Mouse (Mus musculus) heart, embryonic 15.5 days (tissue): Measurements from ENCODE around the gene Gpd2. TPM values are rescaled to one million over a fixed set of nuclear protein-coding genes. Genes with fewer than 3 reads are reported as not detected.

Experiments used
- ATAC-seq: fragments of 200-750 bp; cut with Nextera tagmentation; replicated peaks from 2 replicates; pipeline ENCODE4 v1.8.0; 2017; ENCODE audit warnings: low read depth, moderate TSS enrichment; ENCODE audit not compliant: insufficient number of reproducible peaks, insufficient read depth, low FRiP score
- H3K27ac ChIP-seq: fragments of 300-500 bp; sonication (generic); 2 replicates; pipeline ENCODE4 v1.5.1; 2015; ENCODE audit warnings: mild to moderate bottlenecking, inconsistent platforms
- H3K27me3 ChIP-seq: fragments of 300-500 bp; sonication (generic); 2 replicates; pipeline ENCODE4 v1.6.1; 2015; ENCODE audit warnings: inconsistent platforms
- H3K36me3 ChIP-seq: fragments of 300-500 bp; sonication (generic); 2 replicates; pipeline ENCODE4 v1.6.1; 2015; ENCODE audit warnings: mild to moderate bottlenecking, inconsistent platforms
- H3K4me1 ChIP-seq: fragments of 300-500 bp; sonication (generic); replicated peaks from 2 replicates; pipeline ENCODE4 v1.6.1; 2015; ENCODE audit warnings: inconsistent platforms
- H3K4me2 ChIP-seq: fragments of 300-500 bp; sonication (generic); 2 replicates; pipeline ENCODE4 v1.6.1; 2015; ENCODE audit warnings: inconsistent platforms, mild to moderate bottlenecking, moderate library complexity
- H3K4me3 ChIP-seq: fragments of 300-500 bp; sonication (generic); 2 replicates; pipeline ENCODE4 v1.5.1; 2015; ENCODE audit warnings: mild to moderate bottlenecking, inconsistent platforms
- H3K9ac ChIP-seq: fragments of 300-500 bp; sonication (generic); 2 replicates; pipeline ENCODE4 v1.6.1; 2015; ENCODE audit warnings: mild to moderate bottlenecking, inconsistent platforms
- H3K9me3 ChIP-seq: fragments of 300-500 bp; sonication (generic); replicated peaks from 2 replicates; pipeline ENCODE4 v1.6.1; 2016; ENCODE audit warnings: inconsistent platforms
- WGBS: fragments of 180-500 bp; shearing (Covaris S2); methylation state at CpG from one replicate; pipeline ENCODE4 v1.1.7; 2015; ENCODE audit warnings: mixed read lengths; 5-methylcytosine and 5-hydroxymethylcytosine counted together
- polyA plus RNA-seq: library from polyadenylated mRNA; unstranded; fragments of >200 nt; fragmentation: Nextera tagmentation; extraction: Ambion mirVana; gene quantifications from 2 replicates; pipeline ENCODE4 v1.2.1, GENCODE M21; 2015

The Gpd2 gene
- polyA plus RNA-seq, 1 experiment from 2014 or later: 10.1 TPM

DNA sequence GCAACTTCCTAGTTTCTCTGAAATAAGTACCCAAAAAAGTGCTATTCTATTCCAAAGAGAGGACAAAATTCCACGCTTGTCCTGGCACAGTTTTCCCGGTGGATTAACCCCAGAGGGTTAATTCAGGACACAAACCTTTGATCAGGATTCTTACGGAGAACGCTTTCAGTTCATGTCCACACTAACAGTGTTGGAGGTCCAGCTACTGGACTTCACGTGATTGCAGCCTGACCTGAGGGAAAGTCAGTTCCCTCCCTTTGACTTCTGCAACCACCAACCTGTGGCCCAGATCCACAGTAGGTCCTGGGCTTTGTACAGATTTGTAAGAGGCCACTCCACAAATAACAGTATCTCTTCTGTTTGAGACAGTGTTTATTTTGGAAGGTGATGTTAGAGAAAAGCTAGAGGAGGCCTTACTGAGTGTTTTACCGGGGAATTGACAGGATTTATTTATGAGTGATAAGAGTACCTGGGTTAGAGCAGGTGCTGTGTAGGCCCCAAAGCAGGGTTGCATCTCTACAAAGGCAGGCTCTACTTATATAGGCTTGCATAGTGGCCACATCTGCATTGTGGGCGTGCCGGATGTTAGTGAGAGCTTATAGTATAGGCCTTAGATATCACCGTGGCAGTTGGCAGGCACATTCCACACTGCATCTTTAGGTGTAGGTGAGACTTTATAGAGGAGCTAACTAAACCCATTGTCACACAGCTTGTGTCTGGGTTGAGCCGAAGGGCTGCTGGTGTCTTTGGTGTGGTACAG, 15.3 kb downstream of the Gpd2 start:
- H3K4me2 ChIP-seq: no peak overlapping the region
- no peak for ATAC-seq
- no peaks in the 10 kb centered on the region for H3K36me3 ChIP-seq
- H3K9me3 ChIP-seq: no peaks in the 10 kb centered on the region
- H3K9ac ChIP-seq: no peak overlapping the region
- H3K4me3 ChIP-seq: no peak overlapping the region
- no peak overlapping the region for H3K27ac ChIP-seq
- 76% methylated on average over 10 of the region's 10 CpGs for WGBS
- no peaks in the 10 kb centered on the region for H3K27me3 ChIP-seq
- H3K4me1 ChIP-seq: peaks cover 16% of the 10 kb centered on the region

DNA sequence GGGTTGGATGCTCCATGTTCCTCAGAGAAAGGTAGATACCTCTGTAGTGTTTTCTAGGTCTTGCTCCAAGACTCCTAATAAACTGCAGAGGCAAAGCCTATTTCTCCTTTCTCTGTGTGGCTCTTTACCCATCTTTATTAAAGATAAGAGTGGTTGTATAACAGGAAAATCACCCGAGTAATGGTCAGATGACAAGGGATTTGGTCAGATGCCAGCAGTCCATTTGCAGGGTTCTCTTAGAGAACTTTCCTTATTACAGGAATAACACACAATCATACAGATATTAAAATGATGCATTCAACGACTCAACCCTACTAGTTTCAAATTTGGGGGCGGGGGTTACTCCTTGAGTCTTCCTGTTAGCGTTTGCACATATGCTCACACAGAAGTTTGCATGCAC, 16.8 kb downstream of the Gpd2 start:
- Histone ChIP-seq H3K4me2 (no peak overlapping the region), H3K4me1 (peaks cover 16% of the 10 kb centered on the region), H3K36me3 (no peaks in the 10 kb centered on the region), H3K9ac (no peak overlapping the region), H3K27me3 (no peaks in the 10 kb centered on the region), H3K27ac (no peak overlapping the region), H3K4me3 (no peak overlapping the region), H3K9me3 (no peaks in the 10 kb centered on the region)
- WGBS: 77% methylated on average over 4 of the region's 4 CpGs
- ATAC-seq: no peak

DNA sequence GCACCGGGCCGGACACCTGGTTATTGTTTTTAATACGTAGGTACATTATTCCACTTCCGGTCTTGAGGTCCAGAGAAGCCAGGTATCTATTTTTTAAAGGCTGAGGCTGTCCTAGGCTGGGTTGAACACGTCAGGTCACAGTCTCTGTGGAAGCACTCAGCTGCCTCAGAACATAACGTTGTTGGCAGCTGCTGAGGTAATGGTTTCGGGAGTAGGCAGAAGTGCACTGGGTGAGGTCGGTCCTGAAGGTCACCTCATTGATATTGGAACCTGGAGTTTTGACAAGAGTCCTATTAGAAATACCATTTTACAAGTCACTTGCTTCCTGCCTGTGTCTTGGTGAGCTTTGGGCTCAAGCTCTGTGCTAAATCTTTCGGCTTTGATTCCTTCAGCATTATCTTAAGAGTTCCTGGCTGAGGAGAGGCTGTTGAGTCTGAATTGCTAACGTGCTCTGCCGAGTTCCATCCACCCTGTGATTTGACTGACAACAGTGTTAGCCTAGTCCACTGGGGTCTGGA, 17.8 kb downstream of the Gpd2 start:
- Histone ChIP-seq H3K27ac (peak overlapping the region; percentile 4; the same call in 1 of the 2 replicates), H3K4me2 (peak overlapping the region; percentile 22), H3K4me3 (no peak overlapping the region), H3K9ac (no peak overlapping the region), H3K4me1 (peaks cover 16% of the 10 kb centered on the region), H3K27me3 (no peaks in the 10 kb centered on the region), H3K9me3 (no peaks in the 10 kb centered on the region), H3K36me3 (no peaks in the 10 kb centered on the region)
- 50% methylated on average over 11 of the region's 11 CpGs for WGBS
- 0 out of 2 replicates have a peak, but pooled peaks have one; percentile 22 for ATAC-seq

DNA sequence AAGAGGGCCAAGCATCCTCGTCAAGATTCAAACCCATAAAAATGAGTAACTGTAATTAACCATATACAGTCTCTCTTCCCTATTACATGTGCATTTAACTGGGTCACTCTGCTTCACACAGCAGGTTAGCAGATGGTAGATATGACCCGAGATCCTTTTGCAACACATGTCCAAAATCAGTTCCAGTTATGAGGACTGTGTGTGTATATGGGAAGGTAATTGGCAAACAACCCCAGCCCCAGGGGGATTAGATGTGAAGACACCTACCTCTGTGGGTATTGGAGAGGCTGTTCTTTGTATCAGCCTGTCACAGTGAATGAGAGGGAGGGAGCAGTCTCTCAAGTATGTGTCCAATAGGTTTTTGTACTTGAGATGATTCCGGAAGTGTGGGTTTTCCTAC, 18.4 kb downstream of the Gpd2 start:
- 53% methylated on average over 3 of the region's 3 CpGs for WGBS
- Histone ChIP-seq H3K27ac (no peak overlapping the region), H3K4me2 (peak overlapping the region; percentile 22)

DNA sequence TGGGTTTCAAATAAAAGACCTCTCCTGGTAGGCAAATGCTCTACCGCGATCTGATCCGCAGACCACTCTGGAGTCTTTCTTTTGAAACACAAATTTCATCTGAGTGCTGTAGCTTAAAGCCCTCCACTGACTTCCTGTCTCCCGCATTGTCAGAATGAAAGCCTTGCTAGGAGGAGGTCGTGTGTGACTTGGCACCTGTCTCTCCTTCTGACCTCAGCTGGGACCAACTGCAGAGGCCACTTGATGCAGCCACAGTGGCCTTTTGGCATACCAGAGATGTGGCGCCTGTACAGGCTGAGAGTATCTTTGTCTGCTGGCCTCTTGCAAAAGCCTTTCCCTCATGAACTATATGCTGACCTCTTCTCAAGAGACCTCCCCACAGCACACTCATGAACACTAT, 19.0 kb downstream of the Gpd2 start:
- no peak overlapping the region for H3K4me3 ChIP-seq
- no peak for ATAC-seq
- 46% methylated on average over 6 of the region's 6 CpGs for whole genome bisulfite sequencing
- no peaks in the 10 kb centered on the region for H3K27me3 ChIP-seq
- H3K27ac ChIP-seq: no peak overlapping the region
- no peak overlapping the region for H3K4me2 ChIP-seq
- H3K36me3 ChIP-seq: no peaks in the 10 kb centered on the region
- H3K9me3 ChIP-seq: no peaks in the 10 kb centered on the region
- H3K9ac ChIP-seq: no peak overlapping the region
- H3K4me1 ChIP-seq: peaks cover 16% of the 10 kb centered on the region

More for the DNA sequence above, 18.4 kb downstream of the Gpd2 start:
- ATAC-seq: no peak
- Histone ChIP-seq H3K36me3 (no peaks in the 10 kb centered on the region), H3K4me1 (peaks cover 16% of the 10 kb centered on the region), H3K27me3 (no peaks in the 10 kb centered on the region), H3K4me3 (no peak overlapping the region), H3K9me3 (no peaks in the 10 kb centered on the region), H3K9ac (no peak overlapping the region)

DNA sequence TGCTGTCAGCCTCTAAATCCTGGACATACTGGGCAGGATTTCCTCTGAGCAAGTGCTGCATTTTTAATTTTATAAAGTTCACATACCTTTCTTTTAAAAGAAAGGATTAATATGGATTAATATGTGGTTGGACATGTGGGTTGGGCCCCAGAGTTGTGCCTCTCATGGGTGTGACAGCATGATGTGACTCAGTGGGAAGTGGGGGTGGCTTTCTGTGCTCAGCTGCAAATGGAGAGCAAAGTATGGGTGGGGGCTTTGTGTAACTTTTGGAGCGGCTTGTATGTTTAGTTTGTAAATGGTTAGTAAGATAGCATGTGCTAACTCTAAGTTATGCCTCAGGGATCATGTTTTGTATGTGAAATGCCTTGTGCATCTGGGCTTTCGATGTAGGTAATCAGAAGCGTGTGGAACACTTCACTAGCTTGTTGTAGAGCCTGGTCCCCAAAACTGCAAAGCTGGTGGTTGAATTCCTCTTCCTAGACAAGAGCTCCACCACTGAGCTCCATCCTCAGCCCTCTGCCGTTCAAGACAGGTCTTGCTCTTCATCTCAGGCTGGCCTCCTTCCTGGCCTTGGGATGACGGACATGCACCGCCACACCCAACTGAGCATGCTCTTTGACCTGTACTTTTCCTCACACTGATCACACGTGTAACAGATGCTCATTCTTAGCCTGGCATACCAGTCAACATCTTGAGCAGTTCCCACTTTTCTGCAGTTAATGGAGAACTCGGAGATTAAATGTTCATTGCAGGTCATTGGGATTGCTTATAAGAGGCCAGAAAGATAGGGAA, 24.0 kb downstream of the Gpd2 start:
- WGBS: 79% methylated on average over 8 of the region's 8 CpGs
- H3K9me3 ChIP-seq: no peaks in the 10 kb centered on the region
- no peak for ATAC-seq
- H3K36me3 ChIP-seq: no peaks in the 10 kb centered on the region
- H3K4me3 ChIP-seq: no peak overlapping the region
- no peak overlapping the region for H3K4me2 ChIP-seq
- no peak overlapping the region for H3K9ac ChIP-seq
- H3K4me1 ChIP-seq: peaks cover 2% of the 10 kb centered on the region
- H3K27me3 ChIP-seq: no peaks in the 10 kb centered on the region
- H3K27ac ChIP-seq: no peak overlapping the region

DNA sequence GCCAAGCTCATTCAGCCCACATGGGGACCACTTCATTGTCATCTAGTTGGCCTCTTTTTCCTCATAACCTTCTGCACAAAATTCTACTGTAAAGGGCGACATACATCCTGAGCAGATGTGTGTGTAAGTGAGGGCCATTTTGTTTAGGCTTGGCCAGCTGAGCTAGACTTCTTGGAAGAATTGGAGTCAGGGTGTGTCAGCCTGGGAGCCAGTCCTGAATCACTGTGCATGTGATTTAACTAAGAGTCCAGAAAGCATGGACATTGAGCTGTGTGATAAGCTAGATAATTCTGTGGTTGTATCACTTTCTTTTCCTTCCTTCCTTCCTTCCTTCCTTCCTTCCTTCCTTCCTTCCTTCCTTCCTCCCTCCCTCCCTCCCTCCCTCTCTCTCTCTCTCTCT, 26.0 kb downstream of the Gpd2 start:
- no peak overlapping the region for H3K9ac ChIP-seq
- no peaks in the 10 kb centered on the region for H3K27me3 ChIP-seq
- no peak for ATAC-seq
- no peaks in the 10 kb centered on the region for H3K36me3 ChIP-seq
- H3K4me1 ChIP-seq: no peaks in the 10 kb centered on the region
- WGBS: 83% methylated on average over 1 of the region's 1 CpGs
- H3K4me3 ChIP-seq: no peak overlapping the region
- H3K4me2 ChIP-seq: no peak overlapping the region
- H3K9me3 ChIP-seq: no peaks in the 10 kb centered on the region
- H3K27ac ChIP-seq: no peak overlapping the region

DNA sequence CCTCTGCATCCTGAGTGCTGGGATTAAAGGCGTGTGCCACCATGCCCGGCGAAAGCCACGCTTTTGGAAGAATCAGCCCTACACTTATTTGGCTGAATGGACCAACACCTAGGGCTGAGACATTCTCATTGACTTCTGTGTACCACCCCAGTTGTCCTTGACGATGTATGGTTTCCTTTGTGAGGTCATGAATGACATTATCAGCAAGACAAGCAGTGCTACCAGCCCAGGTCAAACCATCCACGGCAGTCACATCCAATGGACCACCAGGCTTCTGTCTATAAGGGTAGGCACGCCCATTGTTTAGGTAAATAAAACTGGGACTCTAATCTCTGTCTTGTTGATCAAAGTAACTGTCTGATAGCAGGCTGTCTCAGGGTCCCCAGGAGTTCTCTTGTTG, 27.5 kb downstream of the Gpd2 start:
- H3K9me3 ChIP-seq: no peaks in the 10 kb centered on the region
- no peak overlapping the region for H3K4me3 ChIP-seq
- H3K27me3 ChIP-seq: no peaks in the 10 kb centered on the region
- H3K4me1 ChIP-seq: no peaks in the 10 kb centered on the region
- H3K4me2 ChIP-seq: no peak overlapping the region
- no peaks in the 10 kb centered on the region for H3K36me3 ChIP-seq
- WGBS: 82% methylated on average over 7 of the region's 7 CpGs
- H3K9ac ChIP-seq: no peak overlapping the region
- no peak overlapping the region for H3K27ac ChIP-seq
- ATAC-seq: no peak

DNA sequence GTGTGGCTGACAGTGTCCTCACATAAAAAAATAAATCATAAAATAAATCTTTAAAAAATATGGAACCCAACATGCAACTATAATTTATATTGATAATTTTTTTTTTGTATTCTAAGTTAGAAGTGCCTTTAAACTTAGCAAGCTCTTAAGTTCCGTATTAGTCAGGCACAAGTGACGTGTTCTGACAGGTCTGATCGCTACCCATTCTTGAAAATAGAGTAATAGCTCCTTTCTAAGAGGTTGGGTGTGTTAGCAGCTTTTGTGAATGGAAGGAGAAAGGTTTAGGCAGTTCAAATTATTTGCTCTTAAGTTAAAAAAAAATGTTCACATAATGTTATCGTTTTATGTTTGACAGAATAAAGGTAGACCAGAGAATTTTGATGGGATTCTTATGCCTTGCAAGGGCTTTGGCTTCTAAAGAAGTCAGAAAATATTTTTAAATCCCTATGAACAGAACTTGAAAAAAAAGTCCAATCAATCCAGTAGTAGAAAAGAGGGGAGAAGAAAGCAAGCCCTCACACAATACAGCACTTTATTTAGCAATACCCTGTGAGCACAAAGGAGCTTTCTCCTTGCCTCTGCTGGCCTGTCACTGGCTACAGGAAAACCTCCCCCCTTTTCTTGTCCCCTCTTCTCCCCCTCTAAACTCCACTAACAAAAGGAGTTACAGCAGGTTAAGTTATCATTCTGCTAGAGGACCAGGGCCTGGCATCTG, 29.4 kb downstream of the Gpd2 start:
- no peak overlapping the region for H3K9ac ChIP-seq
- ATAC-seq: no peak
- 86% methylated on average over 4 of the region's 4 CpGs for WGBS
- no peak overlapping the region for H3K4me2 ChIP-seq
- H3K4me1 ChIP-seq: no peaks in the 10 kb centered on the region
- no peak overlapping the region for H3K27ac ChIP-seq
- H3K36me3 ChIP-seq: no peaks in the 10 kb centered on the region
- no peaks in the 10 kb centered on the region for H3K9me3 ChIP-seq
- H3K4me3 ChIP-seq: no peak overlapping the region
- H3K27me3 ChIP-seq: no peaks in the 10 kb centered on the region

DNA sequence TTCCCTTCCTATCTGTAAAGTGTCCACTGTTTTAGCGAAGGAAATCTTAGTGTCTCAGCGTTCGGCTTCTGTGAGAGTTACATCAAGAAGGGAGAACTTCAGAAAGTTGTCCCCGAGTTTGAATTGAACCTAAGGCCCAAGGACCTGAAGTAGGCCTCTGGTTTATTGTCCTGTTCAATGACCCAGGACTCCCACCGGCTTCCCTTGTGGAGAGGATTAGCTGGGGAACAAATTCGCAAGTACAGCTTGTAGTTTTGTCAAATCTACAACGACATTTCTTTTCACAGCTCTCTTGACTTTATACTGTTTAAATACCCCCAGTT, 29.9 kb downstream of the Gpd2 start:
- no peak for ATAC-seq
- Histone ChIP-seq H3K4me2 (no peak overlapping the region), H3K4me3 (no peak overlapping the region), H3K27me3 (no peaks in the 10 kb centered on the region), H3K36me3 (no peaks in the 10 kb centered on the region), H3K9me3 (no peaks in the 10 kb centered on the region), H3K27ac (no peak overlapping the region), H3K9ac (no peak overlapping the region), H3K4me1 (no peaks in the 10 kb centered on the region)
- WGBS: 51% methylated on average over 7 of the region's 7 CpGs

DNA sequence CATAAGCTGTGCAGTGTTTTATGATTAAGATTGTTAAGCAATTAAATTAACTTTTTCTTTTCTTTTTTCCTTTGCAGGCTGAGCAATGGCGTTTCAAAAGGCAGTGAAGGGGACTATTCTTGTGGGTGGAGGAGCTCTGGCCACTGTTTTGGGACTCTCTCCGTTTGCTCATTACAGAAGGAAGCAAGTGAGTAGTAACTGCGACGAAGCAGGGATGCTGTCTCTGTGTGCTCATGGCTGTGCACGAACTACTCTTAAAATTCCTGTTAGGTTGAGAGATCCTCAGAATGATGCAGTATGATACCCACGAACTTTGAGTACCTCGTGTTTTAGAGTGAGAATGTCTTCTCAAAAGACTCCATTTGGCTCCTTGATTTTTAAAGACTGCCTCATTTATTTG, 30.5 kb downstream of the Gpd2 start:
- H3K9me3 ChIP-seq: no peaks in the 10 kb centered on the region
- no peak overlapping the region for H3K4me3 ChIP-seq
- no peaks in the 10 kb centered on the region for H3K4me1 ChIP-seq
- H3K36me3 ChIP-seq: no peaks in the 10 kb centered on the region
- no peak overlapping the region for H3K9ac ChIP-seq
- ATAC-seq: no peak
- H3K27me3 ChIP-seq: no peaks in the 10 kb centered on the region
- 79% methylated on average over 7 of the region's 7 CpGs for WGBS
- H3K4me2 ChIP-seq: no peak overlapping the region
- no peak overlapping the region for H3K27ac ChIP-seq
